Mouse (Mus musculus): ENCODE results near the gene Lrrn4. TPM values are rescaled to one million over a fixed set of nuclear protein-coding genes. Genes with fewer than 3 reads are reported as not detected.

Gene Lrrn4
- polyA plus RNA-seq (2012; ENCODE audit: low replicate concordance) = 0.11 TPM in 1 of 2 replicates, not detected in the other

GRCm38 (mm10) chr2:132880844-132881645, at the start of gene Lrrn4:
Gene Lrrn4, minus strand, starts transcription at chr2:132880891.

GRCm38 (mm10) chr2:132846407-132847358, 34.0 kb downstream of the Lrrn4 start, which contains the start of gene Crls1:
Gene Crls1, plus strand, starts transcription at chr2:132846666.

Other genes starting within 250 kb of the Lrrn4 start
- gene Shld1, start 194.0 kb downstream of the Lrrn4 start, polyA plus RNA-seq (2012; ENCODE audit: low replicate concordance) = 0.73 and 1.9 TPM in 2 replicates
- not detected in 2 replicates for gene Chgb, start 99.6 kb downstream of the Lrrn4 start, polyA plus RNA-seq (2012; ENCODE audit: low replicate concordance)
- 5.3 and 13.1 TPM in 2 replicates for gene Trmt6, start 64.8 kb downstream of the Lrrn4 start, polyA plus RNA-seq (2012; ENCODE audit: low replicate concordance)
- 2.7 and 5.3 TPM in 2 replicates for gene Mcm8, start 64.8 kb downstream of the Lrrn4 start, polyA plus RNA-seq (2012; ENCODE audit: low replicate concordance)
- gene Crls1, start 34.2 kb downstream of the Lrrn4 start, polyA plus RNA-seq (2012; ENCODE audit: low replicate concordance) = 105 and 205 TPM in 2 replicates
- not detected in 2 replicates for gene Fermt1, start 65.0 kb upstream of the Lrrn4 start, polyA plus RNA-seq (2012; ENCODE audit: low replicate concordance)